In the genomic region with DNA sequence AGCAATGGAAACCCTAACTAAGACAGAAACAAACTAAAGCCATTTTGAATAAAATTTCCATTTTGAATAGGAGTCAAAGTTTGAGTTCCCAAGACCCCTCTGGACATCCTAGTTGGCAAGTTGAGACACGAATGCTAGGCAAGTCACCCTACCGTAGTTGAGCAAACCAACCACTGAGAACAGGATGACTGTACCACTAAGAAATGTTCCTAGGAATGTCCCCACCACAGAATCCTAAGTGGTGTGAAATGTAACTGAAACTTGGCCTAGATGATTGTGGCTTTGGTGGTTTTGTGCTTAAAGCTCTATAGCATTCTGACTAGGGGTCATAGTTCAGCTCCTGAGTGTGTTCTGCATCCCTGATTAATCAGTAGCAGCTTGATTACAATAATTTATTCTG, we compare ENCODE assay signal across 25 mouse cellular contexts. TPM values are rescaled to one million over a fixed set of nuclear protein-coding genes. Genes with fewer than 3 reads are reported as not detected.
DNase-seq lines count a peak whose midpoint lies in the region; ATAC-seq and TF ChIP-seq lines count a peak whose summit lies in the region.
"Had no signal": no experiment of that assay in that cellular context is flagged by ENCODE, and none has a peak within 500 bp of the region (broad histone marks: within the 10 kb centered on the region; RNA-seq: fewer than 3 reads in every experiment).

No protein-coding gene starts in this region.

- dilution Hi-C loops in CH12.LX (cut with MboI; ENCODE audit: extremely low pct_ligation_motif_present, extremely low pct_unique_long_range_greater_than_20kb, low sequenced_read_pairs): no loop called here

- H3K27me3 ChIP-seq in hindbrain, embryonic 14.5 days (ENCODE audit: control insufficient read depth, insufficient read depth, low read length): no peaks in the 10 kb centered on the region
- H3K27me3 ChIP-seq in hindbrain, embryonic 10.5 days (ENCODE audit: insufficient read depth, poor library complexity, severe bottlenecking): no peaks in the 10 kb centered on the region
- H3K27me3 ChIP-seq in CH12.LX (replicated peaks): no peaks in the 10 kb centered on the region
- no peaks in the 10 kb centered on the region for H3K27me3 ChIP-seq in myocyte (ENCODE audit: control insufficient read depth, insufficient read depth, insufficient read length)
- H3K27me3 ChIP-seq in kidney, embryonic 14.5 days (ENCODE audit: control insufficient read depth, insufficient read depth, low read length): no peaks in the 10 kb centered on the region
- H3K27me3 ChIP-seq: embryonic facial prominence, embryonic 12.5 days; heart, embryonic 13.5 days; hindbrain, embryonic 12.5 days had no signal

- TF ChIP-seq CTCF in CH12.LX (conservative IDR thresholded peaks at IDR 0.05 in 1 of 2, IDR thresholded peaks at IDR 0.05 in 1 of 2; ENCODE audit: low read depth in 2 of 2, low read length in 2 of 2): no peak

- in situ Hi-C loops in CH12.LX (cut with MboI; ENCODE audit: low pct_ligation_motif_present, low pct_unique_long_range_greater_than_20kb, low sequenced_read_pairs): no loop called here

- no peak overlapping the region for H3K9ac ChIP-seq in hindbrain, embryonic 14.5 days
- H3K9ac ChIP-seq in CH12.LX (ENCODE audit: insufficient read depth, low read depth): no peak overlapping the region
- H3K9ac ChIP-seq in kidney, embryonic 14.5 days (ENCODE audit: low read depth, low read length): no peak overlapping the region
- H3K9ac ChIP-seq: embryonic facial prominence, embryonic 12.5 days; heart, embryonic 13.5 days; hindbrain, embryonic 12.5 days had no signal

- H3K4me3 ChIP-seq in hindbrain, embryonic 14.5 days (replicated peaks; ENCODE audit: low read length): no peak overlapping the region
- H3K4me3 ChIP-seq in hindbrain, embryonic 10.5 days: no peak overlapping the region
- H3K4me3 ChIP-seq in CH12.LX (replicated peaks in 1 of 3; ENCODE audit: low read depth in 2 of 3, low read length in 2 of 3, poor library complexity in 1 of 3) (no peak overlapping the region), myocyte (no peak overlapping the region)
- H3K4me3 ChIP-seq in kidney, embryonic 14.5 days (ENCODE audit: low read length): no peak overlapping the region
- H3K4me3 ChIP-seq: embryonic facial prominence, embryonic 12.5 days; forebrain, embryonic 10.5 days; gastrocnemius, adult 2 months; heart, embryonic 13.5 days; hindbrain, embryonic 12.5 days had no signal

- peak; percentile 17 for DNase-seq in hindbrain, embryonic 14.5 days (ENCODE audit: low spot score)
- DNase-seq in hindbrain, embryonic 10.5 days (ENCODE audit: low spot score): no peak
- no peak for DNase-seq in CH12.LX (ENCODE audit: extremely low read depth)
- DNase-seq in yolk sac, embryonic 10.5 days (ENCODE audit: low spot score): no peak
- DNase-seq in lung, postnatal 14 days: no peak
- DNase-seq: adrenal gland, postnatal 14 days; cerebellum, adult 18-20 months; cerebellum, adult 9-11 months; embryo, embryonic 11 days; gastrocnemius, adult 2 months; gastrocnemius, postnatal 25 days; heart, adult 11 months; heart, postnatal 36 days; kidney, adult 2 months had no signal

- no peaks in the 10 kb centered on the region for H3K36me3 ChIP-seq in hindbrain, embryonic 14.5 days (replicated peaks; ENCODE audit: control insufficient read depth, insufficient read depth)
- H3K36me3 ChIP-seq in hindbrain, embryonic 10.5 days: no peaks in the 10 kb centered on the region
- H3K36me3 ChIP-seq in CH12.LX (replicated peaks in 1 of 2; ENCODE audit: control insufficient read depth in 1 of 2, insufficient read depth in 1 of 2, low read length in 1 of 2) (no peaks in the 10 kb centered on the region), myocyte (ENCODE audit: control insufficient read depth, insufficient read depth) (no peaks in the 10 kb centered on the region)
- no peaks in the 10 kb centered on the region for H3K36me3 ChIP-seq in kidney, embryonic 14.5 days (ENCODE audit: control insufficient read depth, insufficient read depth, low read length)
- H3K36me3 ChIP-seq: embryonic facial prominence, embryonic 12.5 days; forebrain, embryonic 10.5 days; heart, embryonic 13.5 days; hindbrain, embryonic 12.5 days had no signal

- no peak overlapping the region for H3K4me2 ChIP-seq in hindbrain, embryonic 14.5 days (replicated peaks)
- H3K4me2 ChIP-seq in CH12.LX (ENCODE audit: insufficient read depth, low read depth, poor library complexity, severe bottlenecking) (no peak overlapping the region), myocyte (ENCODE audit: low read depth) (no peak overlapping the region)
- no peak overlapping the region for H3K4me2 ChIP-seq in kidney, embryonic 14.5 days (replicated peaks; ENCODE audit: low read depth, low read length)
- H3K4me2 ChIP-seq: embryonic facial prominence, embryonic 12.5 days; heart, embryonic 13.5 days; hindbrain, embryonic 12.5 days had no signal

- no peak overlapping the region for H3K27ac ChIP-seq in hindbrain, embryonic 14.5 days
- H3K27ac ChIP-seq in hindbrain, embryonic 10.5 days: no peak overlapping the region
- no peak overlapping the region for H3K27ac ChIP-seq in CH12.LX (ENCODE audit: insufficient read depth, low read depth)
- H3K27ac ChIP-seq in kidney, embryonic 14.5 days (ENCODE audit: low read depth, low read length): no peak overlapping the region
- H3K27ac ChIP-seq: embryonic facial prominence, embryonic 12.5 days; forebrain, embryonic 10.5 days; gastrocnemius, adult 2 months; heart, embryonic 13.5 days; hindbrain, embryonic 12.5 days; hindbrain, postnatal 0 days had no signal

- no peak for TF ChIP-seq EP300 in CH12.LX (IDR thresholded peaks at IDR 0.05; ENCODE audit: low read length)

- H3K4me1 ChIP-seq in hindbrain, embryonic 14.5 days (replicated peaks; ENCODE audit: control insufficient read depth, insufficient read depth, low read length): peaks cover 6% of the 10 kb centered on the region; the same call in 1 of the 2 replicates
- no peaks in the 10 kb centered on the region for H3K4me1 ChIP-seq in hindbrain, embryonic 10.5 days (replicated peaks)
- H3K4me1 ChIP-seq in CH12.LX (ENCODE audit: control insufficient read depth in 1 of 2, insufficient read depth in 2 of 2): peaks cover 2 to 3% of the 10 kb centered on the region in 2 experiments; a peak in 1 of 4 replicates
- H3K4me1 ChIP-seq in kidney, embryonic 14.5 days (ENCODE audit: control insufficient read depth, insufficient read depth, low read length): peaks cover 9% of the 10 kb centered on the region; the same call in 1 of the 2 replicates
- H3K4me1 ChIP-seq: heart, embryonic 13.5 days; hindbrain, embryonic 12.5 days had no signal

- no peaks in the 10 kb centered on the region for H3K79me2 ChIP-seq in CH12.LX (replicated peaks; ENCODE audit: control insufficient read depth, extremely low read depth, insufficient read depth, poor library complexity, severe bottlenecking)
- no peaks in the 10 kb centered on the region for H3K79me2 ChIP-seq in myocyte (ENCODE audit: control insufficient read depth, insufficient read depth)

- TF ChIP-seq RAD21 in CH12.LX (IDR thresholded peaks at IDR 0.05; ENCODE audit: low read depth, low read length): no peak

- WGBS in hindbrain, embryonic 14.5 days: 83% methylated on average over 2 of the region's 2 CpGs
- WGBS in hindbrain, embryonic 10.5 days: 95% methylated on average over 2 of the region's 2 CpGs
- 89% methylated on average over 2 of the region's 2 CpGs for WGBS in kidney, embryonic 14.5 days

- H3K9me3 ChIP-seq in hindbrain, embryonic 14.5 days (ENCODE audit: control insufficient read depth, low read length): no peaks in the 10 kb centered on the region
- H3K9me3 ChIP-seq in hindbrain, embryonic 10.5 days: no peaks in the 10 kb centered on the region
- H3K9me3 ChIP-seq in CH12.LX (replicated peaks; ENCODE audit: low read length): no peaks in the 10 kb centered on the region
- peaks cover 2% of the 10 kb centered on the region; the same call in 1 of the 2 replicates for H3K9me3 ChIP-seq in kidney, embryonic 14.5 days (ENCODE audit: control insufficient read depth, low read length)
- H3K9me3 ChIP-seq: embryonic facial prominence, embryonic 12.5 days; forebrain, embryonic 10.5 days; heart, embryonic 13.5 days; hindbrain, embryonic 12.5 days had no signal

- TF ChIP-seq POLR2A in CH12.LX (IDR thresholded peaks at IDR 0.05; ENCODE audit: low read depth, low read length) (no peak), myocyte (IDR thresholded peaks at IDR 0.05; ENCODE audit: insufficient read length, low read depth) (no peak)

- no peak for ATAC-seq in hindbrain, embryonic 14.5 days (ENCODE audit: low FRiP score)
- ATAC-seq in common myeloid progenitor, adult 5-6 weeks (replicated peaks; ENCODE audit: low read depth, poor library complexity, severe bottlenecking): peak; percentile 27; the same call in 1 of the 2 replicates
- ATAC-seq in kidney, embryonic 14.5 days (ENCODE audit: low FRiP score, low TSS enrichment): no peak
- ATAC-seq: CD4-positive, CD25-positive, alpha-beta regulatory T cell, adult 4 months; forebrain, embryonic 14.5 days; hindbrain, postnatal 0 days had no signal

- no peak overlapping the region for H3ac ChIP-seq in myocyte (ENCODE audit: control insufficient read depth, insufficient read length)

TF ChIP-seq in CH12.LX, 34 proteins besides CTCF, POLR2A, EP300 and RAD21:
- TF ChIP-seq IRF4 (IDR thresholded peaks at IDR 0.05; ENCODE audit: low read depth, low read length) (0 out of 2 replicates have a peak, but pooled peaks have one; percentile 10), ZMIZ1 (IDR thresholded peaks at IDR 0.05; ENCODE audit: low read depth, low read length) (no peak)

TF ChIP-seq in myocyte, 11 proteins besides CTCF, POLR2A, EP300 and RAD21 (continues in another document):
- no peak for TF ChIP-seq E2F4 (IDR thresholded peaks at IDR 0.05; ENCODE audit: insufficient read depth)

RNA-seq across cellular contexts. Expression of gene Snrpb2, which starts 39.5 kb away (rescaled TPM):
- 49.3 and 56.9 TPM in 2 replicates for polyA plus RNA-seq in hindbrain, embryonic 14.5 days (2014; fragmentation: Nextera tagmentation; extraction: Ambion mirVana)
- 85.0 and 96.5 TPM in 2 replicates for polyA plus RNA-seq in hindbrain, embryonic 10.5 days (2016; fragmentation: Nextera tagmentation; extraction: Ambion mirVana)
- total RNA-seq in CH12.LX (2012; rRNA removed) (31.0 and 43.4 TPM in 2 replicates), CH12.LX (2014; rRNA removed) (201 and 214 TPM in 2 replicates)
- polyA plus RNA-seq in CH12.LX (2012; ENCODE audit: insufficient read length, low read depth) (116 TPM in 2 replicates), myocyte (2012; fragmentation: generic; extraction: Trizol) (21.0 TPM)
- total RNA-seq in common myeloid progenitor, adult 5-6 weeks (2017): 143 and 165 TPM in 2 replicates
- 102 and 136 TPM in 2 replicates for polyA plus RNA-seq in kidney, embryonic 14.5 days (2014; fragmentation: Nextera tagmentation; extraction: Ambion mirVana)

RNA-seq across cellular contexts. Expression of gene Otor, which starts 54.9 kb away (rescaled TPM):
- polyA plus RNA-seq in hindbrain, embryonic 14.5 days (2014; fragmentation: Nextera tagmentation; extraction: Ambion mirVana): 2.5 TPM in 1 of 2 replicates, not detected in the other
- polyA plus RNA-seq in hindbrain, embryonic 10.5 days (2016; fragmentation: Nextera tagmentation; extraction: Ambion mirVana): 0.46 and 0.88 TPM in 2 replicates
- total RNA-seq in CH12.LX (2012; rRNA removed): not detected in 2 replicates
- total RNA-seq in CH12.LX (2014; rRNA removed): not detected in 2 replicates
- not detected in 2 replicates for polyA plus RNA-seq in CH12.LX (2012; ENCODE audit: insufficient read length, low read depth)
- total RNA-seq in common myeloid progenitor, adult 5-6 weeks (2017): not detected in 2 replicates
- polyA plus RNA-seq in myocyte (2012; fragmentation: generic; extraction: Trizol): not detected
- polyA plus RNA-seq in kidney, embryonic 14.5 days (2014; fragmentation: Nextera tagmentation; extraction: Ambion mirVana): 0.23 and 0.41 TPM in 2 replicates
- total RNA-seq: adrenal gland, postnatal 14 days; gastrocnemius, adult 2 months; gastrocnemius, postnatal 25 days; heart, postnatal 36 days; hindbrain, postnatal 0 days; MEL had no signal
- polyA plus RNA-seq: CD4-positive, CD25-positive, alpha-beta regulatory T cell, adult 4 months; kidney, adult 2 months had no signal
